Mouse (Mus musculus): Measurements from ENCODE around the gene Zfp804a.

The Zfp804a gene

DNA sequence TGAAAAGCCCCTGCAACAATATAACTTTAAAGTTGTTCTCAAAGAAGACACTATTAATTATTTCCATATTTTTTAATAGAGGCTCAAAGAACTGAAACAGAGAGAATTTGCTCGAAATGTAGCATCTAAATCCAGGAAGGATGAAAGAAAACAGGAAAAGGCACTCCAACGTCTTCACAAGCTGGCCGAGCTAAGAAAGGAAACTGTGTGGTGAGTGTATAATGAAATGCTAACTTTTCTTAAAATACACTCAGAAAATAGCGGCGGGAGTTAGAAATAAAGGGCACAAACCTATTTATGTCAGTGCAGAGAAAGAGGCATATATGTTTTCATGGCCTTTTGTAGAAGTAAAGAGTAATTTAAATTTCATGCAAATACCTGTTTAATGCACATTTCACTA, 200.4 kb downstream of the Zfp804a start:
- DNase-seq (ENCODE audit: extremely low spot score), result no peak

GRCm38 (mm10) chr2:82282591-82283269, 229.7 kb downstream of the Zfp804a start:
- no peak for DNase-seq (ENCODE audit: extremely low spot score)

- DNase-seq (ENCODE audit: extremely low spot score), result no peak
Measured at GRCm38 (mm10) chr2:82294932-82295493, 242.0 kb downstream of the Zfp804a start.

All from embryo, embryonic 9.5 days (tissue).